Comparison of ENCODE assay signal across 9 mouse cellular contexts in genomic region chr5:111842461-111842860, GRCm38 (mm10).
A peak's percentile ranks its signal among the peaks of the same experiment; 100 is the strongest.
DNase-seq lines count a peak whose midpoint lies in the region; ATAC-seq and TF ChIP-seq lines count a peak whose summit lies in the region.
"Had no signal": no experiment of that assay in that cellular context is flagged by ENCODE, and none has a peak within 500 bp of the region (broad histone marks: within the 10 kb centered on the region; RNA-seq: fewer than 3 reads in every experiment).

No protein-coding gene starts in this region.

- no peaks in the 10 kb centered on the region for H3K4me1 ChIP-seq in lung, embryonic 14.5 days (ENCODE audit: insufficient read depth)
- no peaks in the 10 kb centered on the region for H3K4me1 ChIP-seq in lung, adult 2 months (ENCODE audit: control insufficient read depth, insufficient read depth, low read length)
- H3K4me1 ChIP-seq in forebrain, embryonic 13.5 days: peaks cover 42% of the 10 kb centered on the region
- no peaks in the 10 kb centered on the region for H3K4me1 ChIP-seq in limb, embryonic 14.5 days (ENCODE audit: control insufficient read depth, insufficient read depth, low read length)

- DNase-seq in lung, embryonic 14.5 days: peak; percentile 67
- DNase-seq in lung, adult 2 months: no peak
- DNase-seq in limb, embryonic 14.5 days (ENCODE audit: low spot score): no peak
- DNase-seq in thymus, postnatal 25 days: peak; percentile 35
- no peak for DNase-seq in right cerebral cortex, postnatal 25 days
- no peak for DNase-seq in left cerebral cortex, postnatal 14 days (ENCODE audit: low spot score in 2 of 2)
- no peak for DNase-seq in cerebellum, postnatal 25 days
- DNase-seq: heart, adult 18-20 months had no signal

- H3K4me2 ChIP-seq in lung, embryonic 14.5 days: peak overlapping the region; percentile 44
- peak overlapping the region; percentile 36 for H3K4me2 ChIP-seq in forebrain, embryonic 13.5 days
- peak overlapping the region; percentile 18 for H3K4me2 ChIP-seq in limb, embryonic 14.5 days (replicated peaks; ENCODE audit: low read depth, low read length, severe bottlenecking)

- no peaks in the 10 kb centered on the region for H3K27me3 ChIP-seq in lung, embryonic 14.5 days (ENCODE audit: insufficient read depth, low read length)
- peaks cover 25% of the 10 kb centered on the region; the same call in 1 of the 2 replicates for H3K27me3 ChIP-seq in forebrain, embryonic 13.5 days
- H3K27me3 ChIP-seq in limb, embryonic 14.5 days (ENCODE audit: control insufficient read depth, insufficient read depth, low read length): peaks cover 13% of the 10 kb centered on the region; the same call in 1 of the 2 replicates

- no peak for ATAC-seq in lung, embryonic 14.5 days (ENCODE audit: insufficient read depth)
- ATAC-seq in forebrain, embryonic 13.5 days: no peak
- no peak for ATAC-seq in limb, embryonic 14.5 days (ENCODE audit: low FRiP score, low read depth)

- TF ChIP-seq POLR2A in lung, adult 2 months (IDR thresholded peaks at IDR 0.05; ENCODE audit: borderline replicate concordance, extremely low read depth, low read depth, low read length): no peak
- TF ChIP-seq POLR2A in limb, embryonic 14.5 days (IDR thresholded peaks at IDR 0.05; ENCODE audit: borderline replicate concordance, extremely low read depth, insufficient read depth, insufficient read length): no peak

- no peaks in the 10 kb centered on the region for H3K9me3 ChIP-seq in lung, embryonic 14.5 days (ENCODE audit: low read depth, low read length)
- no peaks in the 10 kb centered on the region for H3K9me3 ChIP-seq in forebrain, embryonic 13.5 days (replicated peaks)
- 0 out of 2 replicates have a peak, but pooled peaks cover 3% of the 10 kb centered on the region for H3K9me3 ChIP-seq in limb, embryonic 14.5 days (ENCODE audit: control insufficient read depth, low read length)

- H3K36me3 ChIP-seq in lung, embryonic 14.5 days (ENCODE audit: insufficient read depth): no peaks in the 10 kb centered on the region
- no peaks in the 10 kb centered on the region for H3K36me3 ChIP-seq in forebrain, embryonic 13.5 days (ENCODE audit: poor library complexity, severe bottlenecking)
- no peaks in the 10 kb centered on the region for H3K36me3 ChIP-seq in limb, embryonic 14.5 days (ENCODE audit: control insufficient read depth, insufficient read depth, low read length)

- H3K4me3 ChIP-seq in lung, embryonic 14.5 days (ENCODE audit: low read depth, low read length): no peak overlapping the region
- H3K4me3 ChIP-seq in lung, adult 2 months (replicated peaks; ENCODE audit: extremely low read depth, low read depth, low read length): no peak overlapping the region
- H3K4me3 ChIP-seq in forebrain, embryonic 13.5 days: no peak overlapping the region
- no peak overlapping the region for H3K4me3 ChIP-seq in limb, embryonic 14.5 days (replicated peaks; ENCODE audit: low read length)

- no peak for TF ChIP-seq CTCF in lung, embryonic 14.5 days (IDR thresholded peaks at IDR 0.05; ENCODE audit: low read depth)
- no peak for TF ChIP-seq CTCF in lung, adult 2 months (IDR thresholded peaks at IDR 0.05; ENCODE audit: insufficient read depth, low read length)

- H3K27ac ChIP-seq in lung, embryonic 14.5 days (ENCODE audit: low read depth): no peak overlapping the region
- peak overlapping the region; percentile 96 for H3K27ac ChIP-seq in forebrain, embryonic 13.5 days
- H3K27ac ChIP-seq in limb, embryonic 14.5 days (replicated peaks; ENCODE audit: low read depth, low read length): no peak overlapping the region

- intact Hi-C loops in left cerebral cortex, postnatal 14 days (cut with DNase I): no loop called here

- WGBS in lung, embryonic 14.5 days: 47% methylated on average over 17 of the region's 17 CpGs
- 23% methylated on average over 17 of the region's 17 CpGs for WGBS in lung, adult 2 months
- WGBS in forebrain, embryonic 13.5 days: 43% methylated on average over 17 of the region's 17 CpGs
- 53% methylated on average over 17 of the region's 17 CpGs for WGBS in limb, embryonic 14.5 days

- H3K9ac ChIP-seq in lung, embryonic 14.5 days: 0 out of 2 replicates have a peak overlapping the region, but pooled peaks have one; percentile 23
- no peak overlapping the region for H3K9ac ChIP-seq in forebrain, embryonic 13.5 days
- no peak overlapping the region for H3K9ac ChIP-seq in limb, embryonic 14.5 days (ENCODE audit: low read depth, low read length, severe bottlenecking)

Comparison
In these comparisons a context has a peak if more than half of its experiments do, and no peak if none do; other contexts are left out.
1. DNase-seq: peak in lung, embryonic 14.5 days (single experiment) and thymus, postnatal 25 days (single experiment); none in lung, adult 2 months (single experiment), limb, embryonic 14.5 days (single experiment), right cerebral cortex, postnatal 25 days (single experiment), left cerebral cortex, postnatal 14 days (0 of 2) and cerebellum, postnatal 25 days (0 of 2).
2. Peak in every context shown above with its lines, with median percentiles within 50 percentile points of each other: H3K4me2 ChIP-seq.